Mouse (Mus musculus): ENCODE measurements around the gene Tnfrsf14.

Tnfrsf14 gene

DNA sequence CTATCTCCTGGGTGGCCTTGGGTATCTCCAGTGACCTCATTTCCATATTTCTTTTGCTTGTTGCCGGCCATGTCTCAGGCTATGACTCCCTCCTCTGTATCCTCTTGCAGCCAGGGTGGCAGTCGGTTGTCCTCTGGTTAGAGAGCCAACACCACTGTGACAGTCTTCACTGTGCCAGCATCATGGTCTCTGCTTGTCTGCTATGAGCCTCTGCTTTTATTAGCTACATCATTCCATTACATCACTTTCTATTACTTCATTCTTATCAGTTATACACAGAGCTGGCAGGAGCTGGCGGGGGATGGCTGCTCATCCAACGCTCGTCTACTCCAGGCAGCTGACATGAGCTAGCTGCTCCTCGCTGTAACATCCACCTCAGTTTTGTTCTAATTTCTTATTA lies 47.6 kb downstream of the Tnfrsf14 start:
- DNase-seq (ENCODE audit: low spot score in 2 of 2) = no peak

DNA sequence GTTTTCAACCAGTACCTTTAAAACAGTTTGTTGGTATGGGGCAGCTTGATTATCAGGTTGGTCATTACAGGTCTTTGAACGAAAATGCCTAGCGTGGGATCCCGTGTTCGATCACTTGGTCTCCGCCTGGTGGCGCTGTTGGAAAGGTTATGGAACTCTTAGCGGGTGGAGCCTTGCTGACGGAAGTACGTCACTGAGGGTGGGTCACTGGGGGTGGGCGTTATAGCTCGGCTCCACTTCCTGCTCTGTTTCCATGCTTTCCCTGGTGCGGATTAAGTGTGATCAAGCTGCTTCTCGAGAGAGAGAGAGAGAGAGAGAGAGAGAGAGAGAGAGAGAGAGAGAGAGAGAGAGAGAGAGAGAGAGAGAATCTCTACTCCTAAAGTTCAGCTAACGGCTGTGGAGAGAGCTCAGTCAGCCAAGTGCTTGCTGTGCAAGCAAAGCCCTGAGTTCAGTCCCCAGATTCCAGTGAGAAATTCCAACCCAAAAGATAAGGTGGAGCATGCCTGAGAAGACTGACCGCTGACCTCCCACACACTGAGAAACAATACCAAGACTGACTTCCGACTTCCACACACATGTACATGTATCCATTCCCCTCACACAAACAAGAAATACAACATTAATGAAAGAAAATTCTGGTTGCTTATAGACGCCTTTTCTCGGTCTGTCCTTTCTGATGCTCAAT lies 50.4 kb downstream of the Tnfrsf14 start:
- peak; percentile 88 to 91 for DNase-seq (ENCODE audit: low spot score in 2 of 2)

DNA sequence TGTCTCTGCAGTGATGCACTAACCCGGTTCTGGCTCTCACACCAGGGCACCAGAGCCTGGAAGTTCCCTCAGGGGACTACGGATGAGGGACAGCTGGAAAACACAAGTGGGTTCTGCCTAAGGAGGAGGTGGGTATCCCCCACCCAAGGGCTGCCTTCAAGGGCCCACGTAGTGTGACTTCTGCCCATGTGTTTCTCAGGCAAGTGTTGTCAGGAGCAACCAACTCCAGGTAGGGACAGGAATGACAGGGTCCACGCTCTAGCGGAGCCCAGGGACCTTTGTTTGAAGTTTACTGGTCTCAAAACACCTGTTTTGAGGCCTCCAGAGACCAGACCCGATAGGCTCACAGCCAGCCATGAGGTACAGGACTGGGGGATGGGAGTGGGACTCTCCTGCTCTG lies 55.2 kb downstream of the Tnfrsf14 start:
- DNase-seq (ENCODE audit: low spot score in 2 of 2) = no peak

Measured in urinary bladder, postnatal 36 days (tissue).